Mouse (Mus musculus) neural tube, embryonic 15.5 days (tissue): ENCODE measurements around the gene Tmem45a. TPM values are rescaled to one million over a fixed set of nuclear protein-coding genes. Genes with fewer than 3 reads are reported as not detected.

Experiments
- ATAC-seq: fragments of 200-750 bp; cut with Nextera tagmentation; 2 replicates; pipeline ENCODE4 v1.8.0; 2017; ENCODE audit warnings: mild to moderate bottlenecking, moderate TSS enrichment, moderate library complexity; ENCODE audit not compliant: low FRiP score
- H3K27ac ChIP-seq: fragments of 300-500 bp; sonication (generic); replicated peaks from 2 replicates; pipeline ENCODE4 v1.5.1; 2015; ENCODE audit warnings: mild to moderate bottlenecking, inconsistent platforms
- H3K27me3 ChIP-seq: fragments of 300-500 bp; sonication (generic); replicated peaks from 2 replicates; pipeline ENCODE4 v1.6.1; 2015; ENCODE audit warnings: inconsistent platforms
- H3K36me3 ChIP-seq: fragments of 300-500 bp; sonication (generic); 2 replicates; pipeline ENCODE4 v1.6.1; 2015; ENCODE audit warnings: inconsistent platforms
- H3K4me1 ChIP-seq: fragments of 300-500 bp; sonication (generic); 2 replicates; pipeline ENCODE4 v1.6.1; 2015; ENCODE audit warnings: inconsistent platforms
- H3K4me2 ChIP-seq: fragments of 300-500 bp; sonication (generic); 2 replicates; pipeline ENCODE4 v1.6.1; 2015; ENCODE audit warnings: inconsistent platforms, mild to moderate bottlenecking, moderate library complexity
- H3K4me3 ChIP-seq: fragments of 300-500 bp; sonication (generic); replicated peaks from 2 replicates; pipeline ENCODE4 v1.5.1; 2015; ENCODE audit warnings: mild to moderate bottlenecking, inconsistent platforms
- H3K9ac ChIP-seq: fragments of 300-500 bp; sonication (generic); replicated peaks from 2 replicates; pipeline ENCODE4 v1.6.1; 2015; ENCODE audit warnings: mild to moderate bottlenecking, inconsistent platforms
- H3K9me3 ChIP-seq: fragments of 300-500 bp; sonication (generic); replicated peaks from 2 replicates; pipeline ENCODE4 v1.6.1; 2016; ENCODE audit warnings: inconsistent platforms
- WGBS: fragments of 180-500 bp; shearing (Covaris S2); methylation state at CpG from one replicate; pipeline ENCODE4 v1.1.7; 2015; ENCODE audit warnings: mixed read lengths; 5-methylcytosine and 5-hydroxymethylcytosine counted together
- polyA plus RNA-seq: library from polyadenylated mRNA; unstranded; fragments of >200 nt; fragmentation: Nextera tagmentation; extraction: Ambion mirVana; gene quantifications from 2 replicates; pipeline ENCODE4 v1.2.1, GENCODE M21; 2015

Gene Tmem45a
- polyA plus RNA-seq, 1 experiment from 2014 or later = 7.9 TPM

DNA sequence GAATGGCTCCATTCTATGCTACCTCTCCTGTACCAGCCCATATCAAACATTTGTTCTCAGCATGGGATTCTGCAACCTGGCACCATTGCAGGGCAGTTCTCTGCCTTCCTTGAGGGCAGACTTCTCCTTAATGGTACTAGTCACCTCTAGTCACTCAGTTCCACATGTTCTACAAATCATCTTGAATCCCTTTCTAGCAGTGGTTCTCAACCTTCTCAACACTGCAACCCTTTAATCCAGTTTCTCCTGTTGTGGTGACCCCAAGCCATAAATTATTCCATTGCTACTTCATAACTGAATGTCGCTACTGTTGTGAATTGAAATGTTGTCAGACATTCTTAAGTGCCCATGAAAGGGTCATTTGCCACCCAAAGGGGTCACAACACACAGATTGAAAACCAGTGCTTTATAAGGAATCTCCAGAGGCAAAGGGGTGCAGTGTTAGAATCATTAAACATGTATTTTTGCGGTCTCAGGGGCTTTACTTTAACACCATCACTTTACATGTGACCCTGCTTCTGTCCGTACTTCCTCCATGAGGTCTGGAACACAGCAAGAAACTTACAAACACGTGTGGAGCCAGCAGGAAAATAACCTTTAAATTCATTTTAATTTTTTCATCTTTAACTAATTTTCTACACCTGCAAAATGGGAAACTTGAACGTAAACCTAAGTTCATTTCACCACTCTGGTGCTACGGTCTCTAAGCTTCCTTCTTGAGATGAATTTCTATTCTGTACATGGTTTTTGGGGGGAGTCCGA lies 91.4 kb downstream of the Tmem45a start:
- Histone ChIP-seq H3K4me1 (no peaks in the 10 kb centered on the region), H3K9ac (no peak overlapping the region), H3K27me3 (no peaks in the 10 kb centered on the region), H3K27ac (no peak overlapping the region), H3K9me3 (no peaks in the 10 kb centered on the region), H3K4me3 (no peak overlapping the region), H3K4me2 (no peak overlapping the region), H3K36me3 (no peaks in the 10 kb centered on the region)
- 88% methylated on average over 7 of the region's 7 CpGs for WGBS
- ATAC-seq = no peak

DNA sequence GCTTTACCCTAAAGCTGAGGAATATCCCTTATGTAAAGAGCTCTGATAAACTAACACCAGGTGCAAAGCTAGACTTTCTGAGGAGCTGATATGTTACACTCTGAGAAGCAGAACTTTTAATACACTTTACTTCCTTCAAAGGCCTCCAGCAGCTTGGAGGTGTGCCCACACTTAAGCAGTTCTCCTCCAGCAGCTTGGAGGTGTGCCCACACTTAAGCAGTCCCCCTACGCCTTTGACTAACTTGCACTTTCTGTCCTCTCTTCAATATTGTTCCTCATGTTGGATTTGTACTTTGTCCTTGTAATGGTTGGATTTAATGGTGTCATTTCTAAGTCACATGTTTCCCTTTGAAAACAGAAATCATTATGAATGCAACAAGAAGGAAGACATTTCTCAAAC lies 92.2 kb downstream of the Tmem45a start:
- ATAC-seq = no peak
- Histone ChIP-seq H3K27ac (no peak overlapping the region), H3K4me1 (no peaks in the 10 kb centered on the region), H3K27me3 (no peaks in the 10 kb centered on the region), H3K4me3 (no peak overlapping the region), H3K4me2 (no peak overlapping the region), H3K9ac (no peak overlapping the region), H3K9me3 (no peaks in the 10 kb centered on the region), H3K36me3 (no peaks in the 10 kb centered on the region)
- 90% methylated on average over 1 of the region's 1 CpGs for WGBS

DNA sequence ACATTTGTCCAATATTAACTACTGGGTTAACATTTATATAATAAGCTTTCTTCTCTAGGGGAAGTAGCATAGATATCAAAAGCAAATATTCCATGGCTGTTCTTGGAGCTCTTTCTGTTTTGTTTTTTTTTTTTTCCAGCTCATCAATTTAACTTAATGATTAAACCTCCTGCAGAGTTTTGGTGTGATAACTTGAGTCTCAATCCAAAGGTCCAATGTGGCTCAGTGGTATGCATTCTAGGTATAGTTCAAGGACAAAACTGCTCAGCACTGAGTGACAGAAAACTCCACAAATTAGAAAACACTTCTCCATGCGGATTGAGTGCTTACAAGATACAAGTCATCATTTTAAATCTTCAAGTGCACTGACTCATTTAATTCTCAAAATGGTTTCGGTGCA lies 100.0 kb downstream of the Tmem45a start:
- no peak for ATAC-seq
- no peaks in the 10 kb centered on the region for H3K9me3 ChIP-seq
- no peak overlapping the region for H3K4me3 ChIP-seq
- H3K27me3 ChIP-seq = no peaks in the 10 kb centered on the region
- H3K4me2 ChIP-seq = no peak overlapping the region
- 87% methylated on average over 2 of the region's 2 CpGs for WGBS
- H3K27ac ChIP-seq = no peak overlapping the region
- no peaks in the 10 kb centered on the region for H3K36me3 ChIP-seq
- no peak overlapping the region for H3K9ac ChIP-seq
- no peaks in the 10 kb centered on the region for H3K4me1 ChIP-seq

DNA sequence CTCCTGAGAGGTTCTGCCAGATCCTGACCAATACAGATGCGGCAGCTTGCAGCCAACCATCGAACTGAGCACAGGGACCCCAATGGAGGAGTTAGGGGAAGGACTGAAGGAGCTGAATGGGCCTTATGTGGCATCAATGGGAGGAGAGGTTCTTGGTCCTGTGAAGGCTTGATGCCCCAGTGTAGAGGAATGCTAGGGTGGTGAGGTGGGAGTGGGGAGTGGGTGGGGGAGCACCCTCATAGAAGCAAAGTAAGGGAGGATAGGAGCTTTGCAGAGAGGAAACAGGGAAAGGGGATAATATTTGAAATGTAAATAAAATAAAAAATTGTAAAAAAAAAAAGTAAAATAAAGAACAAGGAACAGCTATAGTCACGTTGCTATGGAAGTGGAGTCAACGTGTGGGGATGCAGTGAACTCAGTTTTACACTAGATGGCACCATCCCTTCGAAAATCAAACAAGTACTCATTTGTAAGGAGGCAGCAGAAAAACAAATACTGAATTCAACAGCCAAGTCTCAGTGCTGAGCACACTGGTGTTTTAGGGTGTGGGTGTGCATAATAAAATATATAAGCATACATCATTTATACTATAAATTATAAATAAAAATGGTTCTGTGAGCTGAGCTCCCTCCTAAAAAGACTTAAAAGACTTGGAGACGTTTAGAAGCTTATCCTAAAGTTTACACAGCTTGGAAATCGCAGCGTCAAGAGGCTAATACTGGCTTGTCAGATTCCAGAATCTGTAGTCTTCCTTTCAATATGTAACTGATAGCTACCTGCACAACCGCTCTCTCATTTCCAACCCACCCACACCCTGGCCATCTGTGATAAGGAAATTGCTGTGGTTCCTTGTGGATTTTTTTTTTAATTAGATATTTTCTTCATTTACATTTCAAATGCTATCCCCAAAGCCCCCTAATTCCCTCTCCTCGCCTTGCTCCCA lies 114.5 kb downstream of the Tmem45a start:
- no peak overlapping the region for H3K4me3 ChIP-seq
- no peaks in the 10 kb centered on the region for H3K4me1 ChIP-seq
- no peaks in the 10 kb centered on the region for H3K9me3 ChIP-seq
- H3K27ac ChIP-seq = no peak overlapping the region
- no peak overlapping the region for H3K9ac ChIP-seq
- no peaks in the 10 kb centered on the region for H3K36me3 ChIP-seq
- no peaks in the 10 kb centered on the region for H3K27me3 ChIP-seq
- H3K4me2 ChIP-seq = no peak overlapping the region
- 54% methylated on average over 10 of the region's 10 CpGs for WGBS
- ATAC-seq = peak; percentile 91

Other genes with a start within 250 kb of the Tmem45a start
- 157 and 159 TPM in 2 replicates for gene Tfg, start 168.7 kb downstream of the Tmem45a start, polyA plus RNA-seq
- gene Adgrg7, start 90.3 kb downstream of the Tmem45a start, polyA plus RNA-seq = not detected in 2 replicates
- gene Lnp1, start 41.9 kb upstream of the Tmem45a start, polyA plus RNA-seq = 0.32 TPM in 1 of 2 replicates, not detected in the other
- not detected in 2 replicates for gene Tmem45a2, start 185.2 kb upstream of the Tmem45a start, polyA plus RNA-seq
- 63.2 and 66.8 TPM in 2 replicates for gene Tomm70a, start 235.5 kb upstream of the Tmem45a start, polyA plus RNA-seq